Mouse (Mus musculus) thymus, adult 2 months (tissue): ENCODE data around the gene B3gnt7.

Experiments
- CTCF ChIP-seq: fragments of 200-500 bp; IDR thresholded peaks from 2 replicates; pipeline ENCODE4 v1.5.1; 2012; ENCODE audit warnings: mild to moderate bottlenecking, control low read depth, low read length, moderate library complexity, borderline replicate concordance; ENCODE audit not compliant: control insufficient read depth, poor library complexity, insufficient read depth; ENCODE audit errors: extremely low read depth
- POLR2A ChIP-seq: fragments of 200-500 bp; IDR thresholded peaks from 2 replicates; pipeline ENCODE4 v1.6.1; 2012; ENCODE audit warnings: mild to moderate bottlenecking, low read length, control low read depth, moderate library complexity; ENCODE audit not compliant: control insufficient read depth, poor library complexity, insufficient read depth; ENCODE audit errors: extremely low read depth

- TF ChIP-seq POLR2A (no peak), CTCF (no peak)
These were observed 42.4 kb downstream of the B3gnt7 start for GRCm38 (mm10) chr1:86345069-86345468.
